Mouse (Mus musculus): ENCODE data around the gene Rcsd1.

The Rcsd1 gene

GRCm38 (mm10) chr1:165662426-165663192 is 46.9 kb downstream of the Rcsd1 start:
- DNase-seq (ENCODE audit: low spot score in 2 of 2), result no peak

- no peak for DNase-seq (ENCODE audit: low spot score in 2 of 2)
Measured at GRCm38 (mm10) chr1:165661725-165662124, 47.8 kb downstream of the Rcsd1 start.

GRCm38 (mm10) chr1:165661191-165661590 is 48.4 kb downstream of the Rcsd1 start:
- no peak for DNase-seq (ENCODE audit: low spot score in 2 of 2)

- DNase-seq (ENCODE audit: low spot score in 2 of 2), result peak; percentile 22 to 63
Measured at GRCm38 (mm10) chr1:165660774-165661173, 48.8 kb downstream of the Rcsd1 start.

DNA sequence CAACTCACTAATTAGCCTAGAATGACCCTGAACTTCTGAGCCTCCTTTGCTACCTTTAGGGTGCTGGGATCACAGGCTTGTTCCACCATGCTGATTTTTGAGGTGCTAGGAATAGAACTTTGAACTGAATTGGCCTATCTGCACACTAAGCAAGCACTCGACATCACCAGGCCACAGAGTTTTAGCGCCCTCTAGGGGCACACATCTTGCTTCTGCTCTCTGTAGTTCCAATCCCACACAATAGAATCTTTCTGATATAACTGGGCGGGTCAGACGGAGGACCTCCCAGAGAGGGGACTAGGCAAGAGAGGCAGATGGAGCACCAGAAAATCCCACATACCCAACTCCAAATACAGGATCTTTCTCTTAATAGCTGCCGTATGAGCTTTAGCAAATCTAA is 51.0 kb downstream of the Rcsd1 start:
- peak; percentile 25 to 68 for DNase-seq (ENCODE audit: low spot score in 2 of 2)

GRCm38 (mm10) chr1:165655482-165655881 is 54.1 kb downstream of the Rcsd1 start:
- no peak for DNase-seq (ENCODE audit: low spot score in 2 of 2)

- peak; percentile 23 to 67 for DNase-seq (ENCODE audit: low spot score in 2 of 2)
Measured at GRCm38 (mm10) chr1:165655022-165655421, 54.5 kb downstream of the Rcsd1 start.

DNA sequence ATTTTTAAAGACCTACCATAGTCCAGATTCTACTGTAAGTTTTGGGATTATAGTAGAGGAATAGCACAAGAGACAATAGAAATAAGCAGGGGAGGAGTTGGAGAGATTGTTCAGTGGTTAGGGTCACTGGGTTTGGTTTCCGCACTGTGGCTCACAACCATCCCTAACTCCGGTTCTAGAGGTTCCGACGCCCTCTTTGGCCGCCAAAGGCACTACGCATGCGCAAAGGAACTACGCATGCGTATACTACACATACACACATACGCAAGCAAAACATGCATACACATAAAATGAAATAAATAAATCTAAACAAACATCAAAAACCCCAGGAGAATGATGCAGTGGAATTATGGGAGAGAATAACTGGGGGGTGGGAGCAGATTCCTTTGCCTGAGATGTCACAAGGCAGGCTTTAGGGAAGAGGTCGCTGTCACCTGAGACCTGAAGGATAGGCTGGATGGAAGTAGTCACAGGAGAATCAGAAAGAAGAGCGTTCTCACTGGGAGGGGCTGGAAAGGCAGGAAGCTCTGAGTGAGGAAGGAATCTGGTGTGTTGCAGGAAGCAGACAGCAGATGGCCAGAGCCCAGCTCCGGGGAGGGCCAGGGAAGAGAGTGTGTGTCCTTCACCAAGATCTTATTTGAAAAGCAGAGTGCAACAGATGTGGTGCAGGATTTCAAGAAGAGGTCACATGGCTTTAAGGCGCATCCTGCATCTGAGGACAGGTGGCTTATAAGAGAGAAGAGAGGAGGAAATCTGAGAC is 56.3 kb downstream of the Rcsd1 start:
- DNase-seq (ENCODE audit: low spot score in 2 of 2), result no peak

DNA sequence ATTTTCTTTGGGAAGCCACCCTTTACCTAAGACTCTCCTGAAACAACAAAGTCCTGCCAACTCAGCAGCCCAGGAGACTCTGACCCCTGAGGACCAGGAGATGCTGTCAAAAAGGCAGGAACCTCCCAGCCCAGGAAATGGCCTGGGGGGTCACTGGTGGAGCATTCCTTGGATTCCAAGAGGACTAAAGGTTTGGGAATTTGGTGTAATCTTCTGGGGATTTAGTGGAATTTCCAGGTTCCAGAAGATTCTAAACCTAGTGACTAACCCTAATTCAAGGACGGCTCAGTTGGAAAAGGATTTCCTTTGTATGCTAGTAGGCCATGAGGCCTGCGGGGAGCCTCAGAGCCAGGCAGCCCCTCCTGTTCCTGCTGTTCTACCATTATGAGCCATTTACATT is 57.0 kb downstream of the Rcsd1 start:
- DNase-seq (ENCODE audit: low spot score in 2 of 2), result no peak

- no peak for DNase-seq (ENCODE audit: low spot score in 2 of 2)
Measured at GRCm38 (mm10) chr1:165651158-165651557, 58.4 kb downstream of the Rcsd1 start.

DNA sequence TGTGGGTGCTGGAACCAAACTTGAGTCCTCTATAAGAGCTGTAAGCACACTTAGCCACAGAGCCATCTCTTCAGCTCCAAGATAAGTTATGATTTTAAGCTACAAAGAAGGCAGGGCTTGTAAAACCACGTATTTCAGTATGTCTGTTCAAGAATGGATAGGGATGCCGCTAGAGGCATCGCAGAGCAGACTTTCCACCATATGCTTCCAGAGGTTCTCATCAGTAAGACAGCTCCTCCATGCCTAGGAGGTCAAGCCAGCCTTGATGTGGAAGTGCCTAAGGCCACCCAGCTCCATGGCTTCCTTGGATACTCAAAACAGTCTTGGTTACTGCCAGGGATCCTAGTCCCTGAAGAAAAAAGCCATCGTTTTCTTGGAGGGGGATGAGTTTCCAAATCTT is 64.5 kb downstream of the Rcsd1 start:
- DNase-seq (ENCODE audit: low spot score in 2 of 2), result no peak

GRCm38 (mm10) chr1:165643735-165644134 is 65.8 kb downstream of the Rcsd1 start:
- no peak for DNase-seq (ENCODE audit: low spot score in 2 of 2)

GRCm38 (mm10) chr1:165642780-165643311 is 66.7 kb downstream of the Rcsd1 start:
- no peak for DNase-seq (ENCODE audit: low spot score in 2 of 2)

- peak; percentile 75 to 86 for DNase-seq (ENCODE audit: low spot score in 2 of 2)
Measured at GRCm38 (mm10) chr1:165641786-165642771, 67.5 kb downstream of the Rcsd1 start.

GRCm38 (mm10) chr1:165641271-165641771 is 68.2 kb downstream of the Rcsd1 start:
- DNase-seq (ENCODE audit: low spot score in 2 of 2), result peak; percentile 61 to 76

DNA sequence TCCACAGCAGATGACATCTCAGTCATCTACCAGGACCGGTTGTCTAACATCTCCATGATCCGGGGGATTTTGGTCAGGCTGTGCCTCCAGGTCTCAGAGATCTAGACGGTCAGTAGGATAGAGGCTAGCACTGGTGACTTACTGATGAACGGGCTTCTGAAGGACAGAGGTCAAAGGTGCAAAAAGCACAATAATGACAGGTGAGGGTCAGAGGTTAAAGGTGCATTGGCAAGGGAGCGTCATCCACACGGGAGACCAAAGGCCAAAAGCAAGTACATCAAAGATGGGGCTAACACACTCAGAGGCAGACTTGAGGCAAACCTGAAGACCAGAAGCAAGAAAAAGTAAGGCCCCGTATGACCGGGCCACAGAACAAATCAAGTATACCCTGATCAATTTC is 73.3 kb downstream of the Rcsd1 start:
- DNase-seq (ENCODE audit: low spot score in 2 of 2), result no peak

- no peak for DNase-seq (ENCODE audit: low spot score in 2 of 2)
Measured at GRCm38 (mm10) chr1:165635055-165635897, 74.3 kb downstream of the Rcsd1 start.

- DNase-seq (ENCODE audit: low spot score in 2 of 2), result peak; percentile 90 to 91
Measured at GRCm38 (mm10) chr1:165634151-165634884, 75.2 kb downstream of the Rcsd1 start, which contains the start of gene Mpzl1. TSS of gene Mpzl1 (minus strand) at chr1:165634538.

GRCm38 (mm10) chr1:165633345-165633744 is 76.2 kb downstream of the Rcsd1 start:
- no peak for DNase-seq (ENCODE audit: low spot score in 2 of 2)

GRCm38 (mm10) chr1:165631136-165631535 is 78.4 kb downstream of the Rcsd1 start:
- no peak for DNase-seq (ENCODE audit: low spot score in 2 of 2)

Measured in thymus, postnatal 10 days (tissue).